Mouse (Mus musculus): ENCODE measurements at regions not wholly inside any gene's neighbourhood (a gene's known extent, or its start where the extent isn't known, plus 50 kb on each side); places are given as distances from the start of the nearest gene placed in this dataset.

DNA sequence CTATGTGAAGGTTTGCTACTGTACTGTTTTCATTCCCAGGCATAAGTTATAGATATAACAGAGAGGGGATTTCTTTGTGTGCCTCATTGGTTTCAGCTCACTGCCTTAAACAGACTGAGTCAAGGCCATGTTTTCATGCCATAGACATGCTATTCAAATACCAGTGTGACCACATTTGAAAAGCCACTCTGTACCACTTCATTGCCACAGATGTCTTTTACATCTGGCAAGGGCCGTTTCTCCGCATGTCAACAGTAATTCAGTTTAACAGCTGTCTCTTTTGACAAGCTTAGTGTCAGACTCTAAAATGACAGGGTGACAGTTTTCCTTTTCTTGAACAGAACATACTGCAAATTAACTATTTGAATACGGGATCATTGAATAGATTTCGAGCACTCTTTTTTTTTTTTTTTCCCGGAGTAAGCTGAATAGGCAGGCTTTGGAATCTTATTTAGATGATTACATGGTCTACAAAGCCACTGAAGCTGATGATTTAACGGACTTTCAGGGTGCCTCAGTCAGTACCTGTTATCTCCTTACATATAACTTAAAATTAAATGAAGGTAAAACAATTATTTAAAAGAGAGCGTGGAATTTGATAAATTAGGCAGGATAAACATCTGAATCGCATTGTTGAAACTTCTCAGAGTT, 229.4 kb upstream of the Pou3f4 start:
- peak; percentile 1 for DNase-seq

Measured in embryo, embryonic 11 days (tissue).